Mouse (Mus musculus) myocyte (in vitro differentiated cells): ENCODE measurements at regions not wholly inside any gene's neighbourhood (a gene's known extent, or its start where the extent isn't known, plus 50 kb on each side); places are given as distances from the start of the nearest gene placed in this dataset.

Experiments
- H3K27me3 ChIP-seq: one replicate; pipeline ENCODE4 v1.6.1; 2011; ENCODE audit not compliant: control insufficient read depth, insufficient read depth, insufficient read length
- H3K36me3 ChIP-seq: one replicate; pipeline ENCODE4 v1.6.1; 2011; ENCODE audit not compliant: control insufficient read depth, insufficient read depth
- H3K4me2 ChIP-seq: one replicate; pipeline ENCODE4 v1.6.1; 2011; ENCODE audit warnings: low read depth, control low read depth
- H3K4me3 ChIP-seq: one replicate; pipeline ENCODE4 v1.5.1; 2011; ENCODE audit warnings: mild to moderate bottlenecking, control low read depth, moderate library complexity
- H3K79me2 ChIP-seq: one replicate; pipeline ENCODE4 v1.6.1; 2011; ENCODE audit not compliant: control insufficient read depth, insufficient read depth
- H3ac ChIP-seq: one replicate; pipeline ENCODE4 v1.6.1; 2011; ENCODE audit not compliant: control insufficient read depth, insufficient read length
- CEBPB ChIP-seq: IDR thresholded peaks from 2 replicates; pipeline ENCODE4 v1.6.1; 2011; ENCODE audit warnings: mild to moderate bottlenecking, moderate library complexity; ENCODE audit not compliant: poor library complexity, insufficient read depth, severe bottlenecking
- E2F4 ChIP-seq: IDR thresholded peaks from one replicate; pipeline ENCODE4 v1.6.1; 2011; ENCODE audit warnings: mild to moderate bottlenecking, control low read depth, moderate library complexity; ENCODE audit not compliant: insufficient read depth
- MAX ChIP-seq: IDR thresholded peaks from one replicate; pipeline ENCODE4 v1.6.1; 2011; ENCODE audit warnings: low read depth, mild to moderate bottlenecking, control low read depth
- MYOD1 ChIP-seq, 3 experiments: IDR thresholded peaks; one replicate each; pipeline ENCODE4 v1.6.1; 2011; ENCODE audit warnings: control low read depth in 2 of 3, low read depth in 2 of 3, mild to moderate bottlenecking in 2 of 3, moderate library complexity in 1 of 3; ENCODE audit not compliant: insufficient read length in 2 of 3, control insufficient read depth in 1 of 3
- MYOG ChIP-seq, 3 experiments: IDR thresholded peaks; one replicate each; pipeline ENCODE4 v1.6.1; 2011; ENCODE audit warnings: control low read depth in 2 of 3, low read depth in 2 of 3, mild to moderate bottlenecking in 2 of 3; ENCODE audit not compliant: insufficient read length in 2 of 3, control insufficient read depth in 1 of 3, insufficient read depth in 1 of 3
- POLR2A ChIP-seq: IDR thresholded peaks from one replicate; pipeline ENCODE4 v1.6.1; 2011; ENCODE audit warnings: low read depth, mild to moderate bottlenecking, control low read depth, moderate library complexity; ENCODE audit not compliant: insufficient read length
- POLR2AphosphoS2 ChIP-seq: IDR thresholded peaks from one replicate; pipeline ENCODE4 v1.6.1; 2011; ENCODE audit warnings: low read depth, control low read depth; ENCODE audit not compliant: insufficient read length
- REST ChIP-seq: IDR thresholded peaks from one replicate; pipeline ENCODE4 v1.6.1; 2011; ENCODE audit warnings: mild to moderate bottlenecking, control low read depth, moderate library complexity; ENCODE audit not compliant: insufficient read depth, insufficient read length
- SRF ChIP-seq: IDR thresholded peaks from one replicate; pipeline ENCODE4 v1.6.1; 2011; ENCODE audit warnings: low read depth; ENCODE audit not compliant: control insufficient read depth, insufficient read length
- TCF12 ChIP-seq: IDR thresholded peaks from one replicate; pipeline ENCODE4 v1.6.1; 2011; ENCODE audit warnings: mild to moderate bottlenecking, control low read depth; ENCODE audit not compliant: poor library complexity, insufficient read depth, severe bottlenecking
- TCF3 ChIP-seq: IDR thresholded peaks from one replicate; pipeline ENCODE4 v1.6.1; 2011; ENCODE audit warnings: low read depth, control low read depth; ENCODE audit not compliant: insufficient read length
- USF1 ChIP-seq: IDR thresholded peaks from one replicate; pipeline ENCODE4 v1.6.1; 2011; ENCODE audit warnings: low read depth, mild to moderate bottlenecking, control low read depth, moderate library complexity

- no peak overlapping the region for H3K4me2 ChIP-seq
- no peaks in the 10 kb centered on the region for H3K27me3 ChIP-seq
- no peaks in the 10 kb centered on the region for H3K36me3 ChIP-seq
- no peak overlapping the region for H3ac ChIP-seq
- H3K4me3 ChIP-seq, result no peak overlapping the region
- H3K79me2 ChIP-seq, result no peaks in the 10 kb centered on the region
- TF ChIP-seq CEBPB, result no peak
Measured at GRCm38 (mm10) chr14:80521216-80521615, 537.3 kb downstream of the Olfm4 start.

GRCm38 (mm10) chr14:80521631-80522030 is 537.8 kb downstream of the Olfm4 start:
- no peak for TF ChIP-seq TCF3
- TF ChIP-seq TCF12, result no peak

GRCm38 (mm10) chr14:80522536-80522935 is 538.7 kb downstream of the Olfm4 start:
- no peaks in the 10 kb centered on the region for H3K79me2 ChIP-seq
- TF ChIP-seq MYOG (IDR thresholded peaks at IDR 0.05; ENCODE audit: control insufficient read depth in 1 of 3, insufficient read depth in 1 of 3, insufficient read length in 2 of 3, low read depth in 2 of 3) (no peak), POLR2AphosphoS2 (no peak), MYOD1 (IDR thresholded peaks at IDR 0.05; ENCODE audit: control insufficient read depth in 1 of 3, insufficient read length in 2 of 3, low read depth in 2 of 3) (no peak), MAX (no peak), E2F4 (no peak), POLR2A (no peak), USF1 (no peak), TCF12 (no peak)
- H3K27me3 ChIP-seq, result no peaks in the 10 kb centered on the region
- no peak overlapping the region for H3K4me3 ChIP-seq
- H3K4me2 ChIP-seq, result no peak overlapping the region
- H3ac ChIP-seq, result no peak overlapping the region
- no peaks in the 10 kb centered on the region for H3K36me3 ChIP-seq

More at GRCm38 (mm10) chr14:80521631-80522030, 537.8 kb downstream of the Olfm4 start:
- H3ac ChIP-seq, result no peak overlapping the region
- H3K79me2 ChIP-seq, result no peaks in the 10 kb centered on the region
- no peaks in the 10 kb centered on the region for H3K27me3 ChIP-seq
- no peak overlapping the region for H3K4me3 ChIP-seq
- no peak overlapping the region for H3K4me2 ChIP-seq
- no peaks in the 10 kb centered on the region for H3K36me3 ChIP-seq

- TF ChIP-seq USF1 (no peak), E2F4 (no peak), TCF12 (no peak), CEBPB (no peak), MYOG (IDR thresholded peaks at IDR 0.05; ENCODE audit: control insufficient read depth in 1 of 3, insufficient read depth in 1 of 3, insufficient read length in 2 of 3, low read depth in 2 of 3) (no peak), POLR2AphosphoS2 (no peak), POLR2A (no peak), SRF (no peak), MYOD1 (IDR thresholded peaks at IDR 0.05; ENCODE audit: control insufficient read depth in 1 of 3, insufficient read length in 2 of 3, low read depth in 2 of 3) (no peak), REST (no peak), MAX (no peak), TCF3 (no peak)
- H3ac ChIP-seq, result no peak overlapping the region
- no peaks in the 10 kb centered on the region for H3K79me2 ChIP-seq
- H3K27me3 ChIP-seq, result no peaks in the 10 kb centered on the region
- no peaks in the 10 kb centered on the region for H3K36me3 ChIP-seq
- no peak overlapping the region for H3K4me3 ChIP-seq
- H3K4me2 ChIP-seq, result no peak overlapping the region
Measured at GRCm38 (mm10) chr14:80528419-80529028, 544.6 kb downstream of the Olfm4 start.

GRCm38 (mm10) chr14:80536044-80536745 is 552.3 kb downstream of the Olfm4 start:
- H3K79me2 ChIP-seq, result no peaks in the 10 kb centered on the region
- H3K36me3 ChIP-seq, result no peaks in the 10 kb centered on the region
- H3ac ChIP-seq, result no peak overlapping the region
- no peaks in the 10 kb centered on the region for H3K27me3 ChIP-seq
- TF ChIP-seq USF1 (no peak), CEBPB (no peak), POLR2A (no peak), SRF (no peak), E2F4 (no peak), REST (no peak), MYOG (IDR thresholded peaks at IDR 0.05; ENCODE audit: control insufficient read depth in 1 of 3, insufficient read depth in 1 of 3, insufficient read length in 2 of 3, low read depth in 2 of 3) (no peak), MAX (no peak), POLR2AphosphoS2 (no peak), MYOD1 (IDR thresholded peaks at IDR 0.05; ENCODE audit: control insufficient read depth in 1 of 3, insufficient read length in 2 of 3, low read depth in 2 of 3) (no peak), TCF12 (no peak)
- H3K4me2 ChIP-seq, result no peak overlapping the region
- H3K4me3 ChIP-seq, result no peak overlapping the region
